Mouse (Mus musculus) C2C12 (cell line): ENCODE measurements around the gene Cox5b. TPM values are rescaled to one million over a fixed set of nuclear protein-coding genes. Genes with fewer than 3 reads are reported as not detected.

Experiments used
- H3K27me3 ChIP-seq: one replicate; pipeline ENCODE4 v1.6.1; 2011; ENCODE audit not compliant: control insufficient read depth, insufficient read depth, insufficient read length
- H3K36me3 ChIP-seq: one replicate; pipeline ENCODE4 v1.6.1; 2011; ENCODE audit not compliant: control insufficient read depth, insufficient read depth
- H3K4me3 ChIP-seq: one replicate; pipeline ENCODE4 v1.5.1; 2011; ENCODE audit warnings: mild to moderate bottlenecking, control low read depth; ENCODE audit not compliant: poor library complexity, insufficient read depth, severe bottlenecking
- H3K79me2 ChIP-seq: one replicate; pipeline ENCODE4 v1.6.1; 2011; ENCODE audit not compliant: control insufficient read depth, insufficient read depth
- H3K79me3 ChIP-seq: one replicate; pipeline ENCODE4 v1.6.1; 2011; ENCODE audit warnings: low read depth, control low read depth
- H3ac ChIP-seq: one replicate; pipeline ENCODE3; 2011; ENCODE audit warnings: low read depth; ENCODE audit not compliant: control insufficient read depth, insufficient read length
- CEBPB ChIP-seq: IDR thresholded peaks from one replicate; pipeline ENCODE4 v1.6.1; 2011; ENCODE audit warnings: low read depth, mild to moderate bottlenecking, control low read depth, moderate library complexity
- CTCF ChIP-seq: IDR thresholded peaks from one replicate; pipeline ENCODE4 v1.5.1; 2011; ENCODE audit not compliant: control insufficient read depth, insufficient read depth, insufficient read length
- FOSL1 ChIP-seq: IDR thresholded peaks from one replicate; pipeline ENCODE4 v1.8.0; 2011; ENCODE audit warnings: mild to moderate bottlenecking, low read length; ENCODE audit not compliant: poor library complexity, insufficient read depth, severe bottlenecking
- MAX ChIP-seq: IDR thresholded peaks from one replicate; pipeline ENCODE4 v1.6.1; 2011; ENCODE audit warnings: mild to moderate bottlenecking, control low read depth
- MYOD1 ChIP-seq: IDR thresholded peaks from one replicate; pipeline ENCODE4 v1.6.1; 2011; ENCODE audit warnings: low read depth; ENCODE audit not compliant: control insufficient read depth, insufficient read length
- MYOG ChIP-seq: IDR thresholded peaks from one replicate; pipeline ENCODE4 v1.6.1; 2011; ENCODE audit not compliant: control insufficient read depth, insufficient read length; ENCODE audit errors: extremely low read depth
- USF1 ChIP-seq: IDR thresholded peaks from one replicate; pipeline ENCODE4 v1.6.1; 2011; ENCODE audit warnings: low read depth, mild to moderate bottlenecking, control low read depth, moderate library complexity
- polyA plus RNA-seq: library from polyadenylated mRNA; unstranded; fragments of >200 nt; fragmentation: generic; extraction: Trizol; gene quantifications from one replicate; pipeline ENCODE4 v1.2.1, GENCODE M21; 2012; ENCODE audit warnings: missing spikeins

Gene Cox5b
- polyA plus RNA-seq, 1 experiment: 734 TPM

- H3ac ChIP-seq: no peak overlapping the region
- no peaks in the 10 kb centered on the region for H3K79me3 ChIP-seq
- no peaks in the 10 kb centered on the region for H3K79me2 ChIP-seq
- no peak overlapping the region for H3K4me3 ChIP-seq
- H3K36me3 ChIP-seq: no peaks in the 10 kb centered on the region
- TF ChIP-seq USF1 (no peak), MAX (no peak), FOSL1 (no peak), MYOD1 (no peak), CTCF (no peak), MYOG (no peak), CEBPB (no peak)
- no peaks in the 10 kb centered on the region for H3K27me3 ChIP-seq
These were observed 16.3 kb upstream of the Cox5b start for GRCm38 (mm10) chr1:36674936-36675335.

DNA sequence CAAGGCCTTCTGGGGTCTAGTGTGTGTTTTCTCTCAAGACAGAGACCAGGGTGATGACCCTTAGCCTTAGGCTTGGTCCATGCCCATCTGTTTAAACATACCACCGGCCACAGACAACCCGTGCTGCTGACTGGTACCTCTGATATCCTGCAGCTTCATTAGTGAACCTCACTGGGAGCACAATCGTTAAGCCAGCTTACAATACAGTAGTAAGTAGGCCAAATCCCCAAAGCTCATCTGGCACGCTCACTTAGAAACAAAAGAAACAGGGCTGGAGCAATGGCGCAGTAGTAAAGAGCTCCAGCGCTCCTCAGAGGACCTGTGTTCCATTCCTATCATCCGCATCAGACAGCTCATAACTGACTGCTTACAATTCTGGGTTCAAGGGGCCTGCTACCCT, 10.4 kb upstream of the Cox5b start:
- TF ChIP-seq USF1 (no peak), FOSL1 (no peak), CEBPB (no peak), MYOG (no peak), CTCF (no peak), MAX (no peak), MYOD1 (no peak)
- H3K27me3 ChIP-seq: no peaks in the 10 kb centered on the region
- no peak overlapping the region for H3K4me3 ChIP-seq

GRCm38 (mm10) chr1:36682620-36683355, 8.5 kb upstream of the Cox5b start, which contains the start of gene Fam178b:
Gene Fam178b, minus strand, starts transcription at chr1:36683183.
- Histone ChIP-seq H3K4me3 (no peak within 1 kb of the TSS), H3K79me2 (no peaks in the 10 kb centered on the region), H3K27me3 (no peaks in the 10 kb centered on the region), H3ac (no peak within 1 kb of the TSS), H3K36me3 (no peaks in the 10 kb centered on the region), H3K79me3 (no peaks in the 10 kb centered on the region)
- TF ChIP-seq FOSL1: no peak

More for the DNA sequence above, 10.4 kb upstream of the Cox5b start:
- H3K36me3 ChIP-seq: no peaks in the 10 kb centered on the region
- H3ac ChIP-seq: no peak overlapping the region
- no peaks in the 10 kb centered on the region for H3K79me2 ChIP-seq
- no peaks in the 10 kb centered on the region for H3K79me3 ChIP-seq

- H3K79me3 ChIP-seq: no peaks in the 10 kb centered on the region
- TF ChIP-seq MAX (no peak), CEBPB (no peak), CTCF (peak; percentile 84), MYOD1 (no peak)
- no peaks in the 10 kb centered on the region for H3K27me3 ChIP-seq
- H3K4me3 ChIP-seq: no peak overlapping the region
- no peaks in the 10 kb centered on the region for H3K36me3 ChIP-seq
- H3ac ChIP-seq: no peak overlapping the region
- H3K79me2 ChIP-seq: no peaks in the 10 kb centered on the region
These were observed 7.3 kb upstream of the Cox5b start for GRCm38 (mm10) chr1:36683810-36684467.

GRCm38 (mm10) chr1:36690671-36691235, 496 bp upstream of the Cox5b start:
- Histone ChIP-seq H3K79me2 (peaks cover 19% of the 10 kb centered on the region), H3K79me3 (peaks cover 15% of the 10 kb centered on the region), H3K36me3 (peaks cover 31% of the 10 kb centered on the region), H3K27me3 (no peaks in the 10 kb centered on the region), H3K4me3 (no peak overlapping the region), H3ac (peak overlapping the region; percentile 1)
- no peak for TF ChIP-seq USF1
- no peak for TF ChIP-seq MYOG
- TF ChIP-seq FOSL1: no peak
- TF ChIP-seq CEBPB: no peak
- no peak for TF ChIP-seq MAX
- no peak for TF ChIP-seq CTCF
- TF ChIP-seq MYOD1: no peak

GRCm38 (mm10) chr1:36694871-36695270, 3.6 kb downstream of the Cox5b start:
- Histone ChIP-seq H3K79me2 (peaks cover 19% of the 10 kb centered on the region), H3K36me3 (peaks cover 38% of the 10 kb centered on the region)
- no peak for TF ChIP-seq MYOD1

More at GRCm38 (mm10) chr1:36694871-36695270, 3.6 kb downstream of the Cox5b start:
- H3K4me3 ChIP-seq: no peak overlapping the region
- peaks cover 15% of the 10 kb centered on the region for H3K79me3 ChIP-seq
- no peak overlapping the region for H3ac ChIP-seq
- H3K27me3 ChIP-seq: no peaks in the 10 kb centered on the region
